Mouse (Mus musculus) c-Kit-positive CD71-positive TER-119-negative erythroid progenitor cells, embryonic 14.5 days (primary cell): ENCODE measurements around the gene Tagln.

Experiments
- DNase-seq: peaks from one replicate; pipeline ENCODE4 v3.0.0-alpha.2; 2013; ENCODE audit warnings: low read depth

The Tagln gene

GRCm38 (mm10) chr9:45946182-45946871 is 10.5 kb upstream of the Tagln start:
- no peak for DNase-seq

DNA sequence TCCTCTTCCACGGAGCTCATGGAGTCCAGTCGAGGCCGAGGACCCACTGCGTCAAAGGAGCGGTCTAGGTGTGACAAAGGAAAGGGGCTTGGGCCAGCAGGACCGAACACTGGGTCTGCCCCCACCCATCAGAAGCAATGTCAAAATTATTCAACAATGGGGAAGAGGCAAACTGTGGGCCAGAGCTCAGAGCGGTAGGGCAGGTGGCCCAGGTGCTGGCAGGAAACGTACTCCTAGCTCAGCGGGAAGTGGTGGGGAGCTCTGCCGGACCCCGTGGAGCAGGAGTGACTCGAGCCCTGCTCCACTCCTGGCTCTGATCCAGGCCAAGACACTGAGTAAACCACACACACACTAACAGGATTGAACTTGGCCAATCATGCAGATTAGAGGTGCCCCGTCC is 9.9 kb upstream of the Tagln start:
- DNase-seq = no peak

DNA sequence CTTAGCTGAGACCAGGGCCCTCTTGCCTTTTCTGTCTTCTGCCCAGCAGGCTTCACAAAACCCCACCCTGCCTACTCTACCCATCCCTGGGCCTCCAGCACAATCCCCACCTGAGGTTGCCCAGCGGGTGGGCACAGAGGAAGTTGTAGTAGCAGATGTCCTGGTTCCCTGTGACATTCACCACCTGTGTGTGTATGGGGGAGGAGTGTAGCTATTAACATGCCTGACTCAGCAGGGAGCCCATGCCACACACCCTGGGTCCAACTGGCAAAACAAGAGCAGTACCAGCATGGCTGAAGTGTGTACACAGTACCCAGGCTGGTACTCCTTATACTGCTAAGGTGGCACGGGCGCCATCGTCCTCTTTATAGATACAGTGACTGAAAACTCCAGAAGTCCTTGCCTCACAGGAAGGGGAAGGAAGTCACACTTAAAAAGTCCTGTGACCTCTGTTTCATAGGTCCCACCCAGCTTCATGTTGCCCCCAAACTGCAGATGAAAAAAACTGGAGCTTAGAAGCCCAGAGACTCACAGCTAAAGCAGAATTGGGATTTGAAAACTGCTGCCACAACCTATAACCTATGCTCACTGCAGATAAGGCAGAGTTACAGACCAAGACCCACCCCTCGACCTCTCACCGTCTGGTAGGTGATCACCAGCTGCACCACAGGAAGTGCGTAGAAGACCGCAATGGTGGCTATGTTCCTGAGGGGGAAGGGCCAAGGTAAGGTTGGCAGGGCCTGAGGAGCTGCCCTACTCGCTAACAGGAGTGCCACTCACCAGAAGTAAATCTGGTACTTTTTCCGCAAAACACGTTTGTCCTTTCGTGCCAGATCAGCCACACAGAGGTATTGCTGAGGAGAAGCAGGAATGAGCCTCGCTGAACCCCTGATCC is 8.9 kb upstream of the Tagln start:
- no peak for DNase-seq

GRCm38 (mm10) chr9:45943628-45944505 is 8.0 kb upstream of the Tagln start:
- no peak for DNase-seq

- DNase-seq = peak; percentile 54
Observed at GRCm38 (mm10) chr9:45942916-45943315, 7.1 kb upstream of the Tagln start.

- DNase-seq = no peak
Observed at GRCm38 (mm10) chr9:45942464-45942863, 6.6 kb upstream of the Tagln start.

GRCm38 (mm10) chr9:45941329-45941888 is 5.6 kb upstream of the Tagln start:
- peak; percentile 61 for DNase-seq

- no peak for DNase-seq
Observed at GRCm38 (mm10) chr9:45939794-45940193, 3.9 kb upstream of the Tagln start.

- DNase-seq = no peak
Observed at GRCm38 (mm10) chr9:45938952-45939637, 3.2 kb upstream of the Tagln start.

GRCm38 (mm10) chr9:45938088-45938487 is 2.2 kb upstream of the Tagln start:
- DNase-seq = no peak

- DNase-seq = peak; percentile 54
Observed at GRCm38 (mm10) chr9:45936883-45937282, 1.0 kb upstream of the Tagln start.

GRCm38 (mm10) chr9:45932571-45933415 is 3.1 kb downstream of the Tagln start:
- no peak for DNase-seq

DNA sequence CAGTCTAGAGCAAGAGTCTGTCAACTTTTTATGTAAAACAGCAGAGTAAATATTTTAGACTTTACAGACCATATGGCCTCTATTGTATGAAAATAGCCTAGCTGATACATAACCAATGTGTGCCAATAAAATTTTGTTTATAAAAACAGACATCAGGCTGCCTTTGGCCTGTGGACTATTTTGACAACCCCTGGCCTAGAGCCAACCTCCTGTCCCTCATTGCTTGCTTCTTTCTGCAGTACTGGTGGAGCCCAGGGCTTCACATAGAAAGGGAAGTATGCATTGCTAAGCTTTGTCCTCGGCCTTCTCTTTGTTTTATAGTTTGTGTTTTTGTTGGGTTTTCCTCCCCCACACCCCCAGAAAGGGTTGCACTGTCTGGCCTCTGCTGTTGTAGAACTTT is 3.9 kb downstream of the Tagln start:
- no peak for DNase-seq

GRCm38 (mm10) chr9:45929285-45929684 is 6.6 kb downstream of the Tagln start:
- DNase-seq = no peak

GRCm38 (mm10) chr9:45919895-45920294 is 16.0 kb downstream of the Tagln start:
- DNase-seq = no peak

GRCm38 (mm10) chr9:45917041-45917934 is 18.6 kb downstream of the Tagln start:
- no peak for DNase-seq

- DNase-seq = no peak
Observed at GRCm38 (mm10) chr9:45915659-45916058, 20.2 kb downstream of the Tagln start.

DNA sequence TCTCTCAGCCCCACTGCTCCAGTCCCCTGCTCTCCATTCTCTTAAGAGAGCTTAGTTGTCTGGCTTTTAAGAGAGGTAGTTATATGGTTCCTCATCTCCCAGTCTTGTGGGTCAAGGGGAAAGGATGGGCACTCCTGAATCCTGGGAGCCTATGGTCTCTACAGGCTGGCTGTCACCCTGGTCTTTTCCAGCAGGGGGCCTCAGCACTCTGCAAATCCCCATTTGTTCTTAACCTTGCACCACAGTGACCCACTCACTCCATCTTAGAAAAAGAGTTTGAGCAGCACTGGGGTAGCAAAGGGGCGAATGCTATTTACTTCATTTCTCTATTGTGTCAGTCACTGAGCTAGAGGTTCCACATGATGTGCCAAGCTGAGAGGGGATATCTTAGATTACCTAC is 24.2 kb downstream of the Tagln start:
- DNase-seq = peak; percentile 38

GRCm38 (mm10) chr9:45910995-45911394 is 24.9 kb downstream of the Tagln start:
- DNase-seq = no peak

DNA sequence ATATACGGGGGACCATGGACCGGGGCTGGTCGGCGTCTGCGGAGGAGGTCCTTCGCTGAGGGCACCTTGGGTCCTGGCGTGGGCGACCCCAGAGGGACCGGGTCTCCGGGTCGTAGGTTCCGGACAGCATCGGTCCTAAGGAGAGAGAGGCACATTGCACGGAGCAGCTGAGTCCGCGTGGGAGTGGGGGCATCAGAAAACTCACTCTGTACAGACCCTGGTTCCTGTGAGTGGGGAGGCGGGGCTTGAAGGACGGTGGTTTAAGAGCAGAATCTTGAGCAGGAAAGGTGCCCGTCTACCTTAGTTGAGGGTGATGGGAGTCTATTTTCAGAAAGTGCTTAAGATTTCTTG is 28.8 kb downstream of the Tagln start:
- no peak for DNase-seq
